Mouse (Mus musculus) megakaryocyte-erythroid progenitor cell, adult 5-6 weeks (primary cell): ENCODE data around the gene Gpr132. TPM values are rescaled to one million over a fixed set of nuclear protein-coding genes. Genes with fewer than 3 reads are reported as not detected.

ENCODE experiments used
- ATAC-seq: replicated peaks from 2 replicates; pipeline ENCODE4 v1.8.0; 2016; ENCODE audit warnings: mild to moderate bottlenecking, inconsistent platforms; ENCODE audit not compliant: severe bottlenecking, poor library complexity, low FRiP score, low TSS enrichment
- total RNA-seq, 2 experiments: library from RNA; stranded (forward) in 1 of 2; stranded (reverse) in 1 of 2; fragments of 200-1000, 215-1000 nt in 1 of 2; fragments of >200 nt in 1 of 2; fragmentation: Nextera tagmentation in 1 of 2; gene quantifications; 2 replicates each; pipeline ENCODE4 v1.2.3; 2014 to 2017

The Gpr132 gene
- total RNA-seq (2014; fragmentation: Nextera tagmentation) (4.5 and 5.1 TPM in 2 replicates), total RNA-seq (2017) (3.1 and 4.2 TPM in 2 replicates)

GRCm38 (mm10) chr12:112868178-112869087, at the start of gene Gpr132:
Gpr132 (minus strand) TSS chr12:112868228.
- ATAC-seq: no peak

- no peak for ATAC-seq
These were observed 49.5 kb upstream of the Gpr132 start for GRCm38 (mm10) chr12:112917486-112917885.

GRCm38 (mm10) chr12:112916698-112917400, 48.8 kb upstream of the Gpr132 start:
- ATAC-seq: no peak

- ATAC-seq: no peak
These were observed 47.6 kb upstream of the Gpr132 start for GRCm38 (mm10) chr12:112915587-112915986.

- ATAC-seq: no peak
These were observed 46.5 kb upstream of the Gpr132 start for GRCm38 (mm10) chr12:112914527-112914926.

- no peak for ATAC-seq
These were observed 45.1 kb upstream of the Gpr132 start for GRCm38 (mm10) chr12:112912951-112913745.

- ATAC-seq: no peak
These were observed 43.7 kb upstream of the Gpr132 start for GRCm38 (mm10) chr12:112911701-112912100.

GRCm38 (mm10) chr12:112908991-112909390, 41.0 kb upstream of the Gpr132 start:
- no peak for ATAC-seq

- no peak for ATAC-seq
These were observed 37.0 kb upstream of the Gpr132 start for GRCm38 (mm10) chr12:112905001-112905400.

- ATAC-seq: no peak
These were observed 35.9 kb upstream of the Gpr132 start for GRCm38 (mm10) chr12:112903941-112904340.

- no peak for ATAC-seq
These were observed 32.6 kb upstream of the Gpr132 start for GRCm38 (mm10) chr12:112900641-112901040.

GRCm38 (mm10) chr12:112898960-112899359, 30.9 kb upstream of the Gpr132 start:
- ATAC-seq: no peak

GRCm38 (mm10) chr12:112898351-112898750, 30.3 kb upstream of the Gpr132 start:
- ATAC-seq: no peak

GRCm38 (mm10) chr12:112897522-112898212, 29.6 kb upstream of the Gpr132 start:
- ATAC-seq: no peak

- no peak for ATAC-seq
These were observed 26.9 kb upstream of the Gpr132 start for GRCm38 (mm10) chr12:112894969-112895368.

GRCm38 (mm10) chr12:112894303-112894884, 26.4 kb upstream of the Gpr132 start:
- no peak for ATAC-seq

- ATAC-seq: no peak
These were observed 17.4 kb upstream of the Gpr132 start for GRCm38 (mm10) chr12:112885465-112885864.

- ATAC-seq: no peak
These were observed 13.3 kb upstream of the Gpr132 start for GRCm38 (mm10) chr12:112881301-112881815.

GRCm38 (mm10) chr12:112880661-112881060, 12.6 kb upstream of the Gpr132 start:
- ATAC-seq: no peak
